21 mouse cellular contexts compared by ENCODE assay signal in genomic region chr11:103352239-103352814, GRCm38 (mm10). TPM values are rescaled to one million over a fixed set of nuclear protein-coding genes. Genes with fewer than 3 reads are reported as not detected.
DNase-seq lines count a peak whose midpoint lies in the region; ATAC-seq and TF ChIP-seq lines count a peak whose summit lies in the region.
"Had no signal": no experiment of that assay in that cellular context is flagged by ENCODE, and none has a peak within 500 bp of the region (broad histone marks: within the 10 kb centered on the region; RNA-seq: fewer than 3 reads in every experiment).

No protein-coding gene starts in this region.

- no peaks in the 10 kb centered on the region for H3K79me2 ChIP-seq in MEL (ENCODE audit: control insufficient read depth, insufficient read depth, low read length, poor library complexity)

- H3K9ac ChIP-seq in lung, postnatal 0 days (replicated peaks; ENCODE audit: low read depth): no peak overlapping the region
- H3K9ac ChIP-seq in MEL (ENCODE audit: control insufficient read depth, low read depth, low read length, poor library complexity, severe bottlenecking): no peak overlapping the region
- H3K9ac ChIP-seq: embryonic facial prominence, embryonic 13.5 days; forebrain, embryonic 12.5 days; hindbrain, embryonic 12.5 days had no signal

- H3K27ac ChIP-seq in lung, postnatal 0 days (ENCODE audit: low read length): no peak overlapping the region
- no peak overlapping the region for H3K27ac ChIP-seq in MEL (ENCODE audit: control insufficient read depth, low read depth, low read length)
- no peak overlapping the region for H3K27ac ChIP-seq in small intestine, adult 2 months (ENCODE audit: insufficient read depth, low read depth, low read length)
- H3K27ac ChIP-seq: embryonic facial prominence, embryonic 13.5 days; forebrain, embryonic 12.5 days; heart, embryonic 10.5 days; hindbrain, embryonic 12.5 days had no signal

- no peak for TF ChIP-seq EP300 in lung, postnatal 0 days (IDR thresholded peaks at IDR 0.05)
- no peak for TF ChIP-seq EP300 in MEL (IDR thresholded peaks at IDR 0.05; ENCODE audit: low read depth in 1 of 2, low read length in 2 of 2)

- no peak for TF ChIP-seq POLR2A in lung, adult 2 months (IDR thresholded peaks at IDR 0.05; ENCODE audit: borderline replicate concordance, extremely low read depth, low read depth, low read length)
- TF ChIP-seq POLR2A in MEL (IDR thresholded peaks at IDR 0.05; ENCODE audit: control insufficient read depth in 1 of 2, insufficient read depth in 1 of 2, low read depth in 1 of 2, low read length in 2 of 2, poor library complexity in 1 of 2): no peak
- no peak for TF ChIP-seq POLR2A in small intestine, adult 2 months (IDR thresholded peaks at IDR 0.05; ENCODE audit: low read depth, low read length)

- no peak for TF ChIP-seq RAD21 in MEL (IDR thresholded peaks at IDR 0.05; ENCODE audit: low read depth, low read length)

- H3K4me2 ChIP-seq in lung, postnatal 0 days (replicated peaks; ENCODE audit: low read depth, low read length): no peak overlapping the region
- H3K4me2 ChIP-seq: embryonic facial prominence, embryonic 13.5 days; forebrain, embryonic 12.5 days; hindbrain, embryonic 12.5 days had no signal

- no peak for DNase-seq in lung, postnatal 0 days (ENCODE audit: low spot score)
- no peak for DNase-seq in lung, adult 2 months
- DNase-seq in MEL (ENCODE audit: low read depth, low spot score): no peak
- DNase-seq in neural tube, embryonic 10.5 days (ENCODE audit: extremely low spot score, low spot score): no peak
- DNase-seq in layer of hippocampus, adult 9-10 months (ENCODE audit: low spot score): no peak
- DNase-seq: adrenal gland, adult 8-10 months; cerebellum, adult 11 months; cerebellum, adult 8-10 months; cerebellum, postnatal 14 days; gastrocnemius, postnatal 10 days; heart, adult 18-20 months; heart, postnatal 10 days; heart, postnatal 4 days had no signal

- no peak for ATAC-seq in lung, postnatal 0 days
- ATAC-seq: forebrain, embryonic 16.5 days; hindbrain, embryonic 16.5 days; Patski had no signal

- peaks cover 3% of the 10 kb centered on the region; the same call in 1 of the 2 replicates for H3K27me3 ChIP-seq in lung, postnatal 0 days (replicated peaks; ENCODE audit: insufficient read depth, low read length)
- H3K27me3 ChIP-seq in MEL (ENCODE audit: control insufficient read depth in 1 of 2, insufficient read depth in 2 of 2, low read length in 2 of 2): no peaks in the 10 kb centered on the region
- no peaks in the 10 kb centered on the region for H3K27me3 ChIP-seq in small intestine, adult 2 months (ENCODE audit: control insufficient read depth, insufficient read depth, low read length)
- H3K27me3 ChIP-seq: Patski had no signal

- no peak overlapping the region for H3K4me3 ChIP-seq in lung, postnatal 0 days (ENCODE audit: low read depth, low read length)
- no peak overlapping the region for H3K4me3 ChIP-seq in lung, adult 2 months (replicated peaks; ENCODE audit: extremely low read depth, low read depth, low read length)
- no peak overlapping the region for H3K4me3 ChIP-seq in MEL (ENCODE audit: control insufficient read depth in 1 of 2, insufficient read depth in 1 of 2, low read depth in 2 of 2, low read length in 2 of 2)
- no peak overlapping the region for H3K4me3 ChIP-seq in small intestine, adult 2 months (ENCODE audit: low read depth, low read length)
- H3K4me3 ChIP-seq: embryonic facial prominence, embryonic 13.5 days; forebrain, embryonic 12.5 days; heart, embryonic 10.5 days; hindbrain, embryonic 12.5 days had no signal

- 0 out of 2 replicates have a peak, but pooled peaks have one; percentile 18 for TF ChIP-seq CTCF in lung, postnatal 0 days (IDR thresholded peaks at IDR 0.05)
- TF ChIP-seq CTCF in lung, adult 2 months (IDR thresholded peaks at IDR 0.05; ENCODE audit: insufficient read depth, low read length): no peak
- TF ChIP-seq CTCF in MEL (IDR thresholded peaks at IDR 0.05 in 2 of 3, conservative IDR thresholded peaks at IDR 0.05 in 1 of 3; ENCODE audit: control insufficient read depth in 1 of 3, insufficient read depth in 1 of 3, low read depth in 2 of 3, low read length in 3 of 3, poor library complexity in 1 of 3, severe bottlenecking in 1 of 3): peak; percentile 15 to 37 (median 20); a peak in 4 of 6 replicates
- peak; percentile 25; the same call in 1 of the 2 replicates for TF ChIP-seq CTCF in small intestine, adult 2 months (IDR thresholded peaks at IDR 0.05; ENCODE audit: extremely low read depth, insufficient read length, insufficient replicate concordance, low read depth, low read length)

- H3K4me1 ChIP-seq in lung, postnatal 0 days (ENCODE audit: insufficient read depth, low read depth, low read length): no peaks in the 10 kb centered on the region
- H3K4me1 ChIP-seq in lung, adult 2 months (ENCODE audit: control insufficient read depth, insufficient read depth, low read length): peaks cover 4% of the 10 kb centered on the region; the same call in 1 of the 2 replicates
- H3K4me1 ChIP-seq in MEL (ENCODE audit: control insufficient read depth in 1 of 2, insufficient read depth in 2 of 2, low read length in 2 of 2): no peaks in the 10 kb centered on the region
- peaks cover 14% of the 10 kb centered on the region for H3K4me1 ChIP-seq in small intestine, adult 2 months (ENCODE audit: control insufficient read depth, insufficient read depth, insufficient read length, low read length)

- no peaks in the 10 kb centered on the region for H3K36me3 ChIP-seq in lung, postnatal 0 days (ENCODE audit: insufficient read depth, low read length)
- no peaks in the 10 kb centered on the region for H3K36me3 ChIP-seq in MEL (ENCODE audit: control insufficient read depth in 1 of 2, insufficient read depth in 2 of 2, low read length in 2 of 2)
- H3K36me3 ChIP-seq in small intestine, adult 2 months (ENCODE audit: control insufficient read depth, insufficient read depth, low read length): peaks cover 19% of the 10 kb centered on the region
- H3K36me3 ChIP-seq: embryonic facial prominence, embryonic 13.5 days; forebrain, embryonic 12.5 days; hindbrain, embryonic 12.5 days had no signal

- H3K9me3 ChIP-seq in lung, postnatal 0 days (ENCODE audit: low read length): no peaks in the 10 kb centered on the region
- no peaks in the 10 kb centered on the region for H3K9me3 ChIP-seq in MEL (replicated peaks; ENCODE audit: insufficient read depth, low read length)

- WGBS in lung, postnatal 0 days: 88% methylated on average over 5 of the region's 5 CpGs
- WGBS in lung, adult 2 months: 90% methylated on average over 5 of the region's 5 CpGs
- WGBS in small intestine, adult 2 months: 88% methylated on average over 5 of the region's 5 CpGs

TF ChIP-seq in MEL, 35 proteins besides CTCF, POLR2A, EP300 and RAD21:
- TF ChIP-seq JUND (IDR thresholded peaks at IDR 0.05; ENCODE audit: low read depth, low read length) (no peak), ZKSCAN1 (IDR thresholded peaks at IDR 0.05; ENCODE audit: low read depth, low read length) (no peak), ZNF384 (IDR thresholded peaks at IDR 0.05; ENCODE audit: low read depth, low read length) (no peak), MEF2A (IDR thresholded peaks at IDR 0.05; ENCODE audit: extremely low read depth, insufficient replicate concordance, low read depth, low read length, poor library complexity, severe bottlenecking) (no peak), RCOR1 (IDR thresholded peaks at IDR 0.05; ENCODE audit: low read depth, low read length) (no peak)

RNA-seq across cellular contexts. Expression of gene Arhgap27, which starts 11.2 kb away (rescaled TPM):
- 18.5 and 20.0 TPM in 2 replicates for polyA plus RNA-seq in lung, postnatal 0 days (2015; fragmentation: Nextera tagmentation; extraction: Ambion mirVana)
- 71.4 and 83.7 TPM in 2 replicates for polyA plus RNA-seq in lung, adult 2 months (2012; rRNA removed)
- total RNA-seq in MEL (2012; rRNA removed): 6.3 TPM in 2 replicates
- 10 to 100 TPM in 1 of 2 experiments, not detected in 1; 15.0 TPM for polyA plus RNA-seq in MEL (2012; ENCODE audit: insufficient read depth in 1 of 2, insufficient read length in 2 of 2, low read depth in 1 of 2, low replicate concordance in 2 of 2, missing spikeins in 1 of 2)
- 105 and 122 TPM in 2 replicates for polyA plus RNA-seq in small intestine, adult 2 months (2012; rRNA removed)
